Mouse (Mus musculus) hindbrain, postnatal 0 days (tissue): ENCODE data around the gene Olfr67. TPM values are rescaled to one million over a fixed set of nuclear protein-coding genes. Genes with fewer than 3 reads are reported as not detected.
"Not testable (repeated sequence)": the region's sequence is repeated elsewhere in the genome, so short reads cannot be mapped to it uniquely, and the experiment has no call there.

Source experiments
- ATAC-seq: fragments of 200-750 bp; cut with Nextera tagmentation; 2 replicates; pipeline ENCODE4 v1.8.0; 2017; ENCODE audit warnings: mild to moderate bottlenecking, moderate TSS enrichment, moderate library complexity
- DNase-seq: peaks from one replicate; pipeline ENCODE4 v3.0.0-alpha.2; 2015; ENCODE audit warnings: low spot score
- H3K27ac ChIP-seq: fragments of 300-500 bp; sonication (generic); 2 replicates; pipeline ENCODE4 v1.5.1; 2014; ENCODE audit warnings: mild to moderate bottlenecking
- H3K27me3 ChIP-seq: fragments of 300-500 bp; sonication (generic); 2 replicates; pipeline ENCODE4 v1.6.1; 2014; ENCODE audit warnings: low read length, mixed read lengths; ENCODE audit not compliant: insufficient read depth
- H3K36me3 ChIP-seq: fragments of 300-500 bp; sonication (generic); 2 replicates; pipeline ENCODE4 v1.6.1; 2014; ENCODE audit warnings: low read length, mixed read lengths; ENCODE audit not compliant: insufficient read depth
- H3K4me1 ChIP-seq: fragments of 300-500 bp; sonication (generic); 2 replicates; pipeline ENCODE4 v1.6.1; 2014; ENCODE audit warnings: antibody characterized with exemption, low read length, mixed read lengths; ENCODE audit not compliant: insufficient read depth
- H3K4me2 ChIP-seq: fragments of 300-500 bp; sonication (generic); 2 replicates; pipeline ENCODE4 v1.6.1; 2014; ENCODE audit warnings: low read depth, mild to moderate bottlenecking, low read length, moderate library complexity, mixed read lengths
- H3K4me3 ChIP-seq: fragments of 300-500 bp; sonication (generic); 2 replicates; pipeline ENCODE4 v1.5.1; 2014; ENCODE audit warnings: low read length
- H3K9ac ChIP-seq: fragments of 300-500 bp; sonication (generic); replicated peaks from 2 replicates; pipeline ENCODE4 v1.6.1; 2014; ENCODE audit warnings: mild to moderate bottlenecking, low read length, moderate library complexity, mixed read lengths
- H3K9me3 ChIP-seq: fragments of 300-500 bp; sonication (generic); 2 replicates; pipeline ENCODE4 v1.6.1; 2016; ENCODE audit warnings: low read length, mixed read lengths
- CTCF ChIP-seq: IDR thresholded peaks from 2 replicates; pipeline ENCODE4 v1.5.1; 2016; ENCODE audit warnings: antibody characterized with exemption, control low read depth, low read depth
- whole genome bisulfite sequencing: fragments of 180-500 bp; shearing (Covaris S2); extraction: QIAGEN DNeasy Blood & Tissue Kit; methylation state at CpG from one replicate; pipeline ENCODE4 v1.1.7; 2014; 5-methylcytosine and 5-hydroxymethylcytosine counted together
- polyA plus RNA-seq: library from polyadenylated mRNA; unstranded; fragments of >200 nt; fragmentation: Nextera tagmentation; extraction: Ambion mirVana; gene quantifications from 2 replicates; pipeline ENCODE4 v1.2.1, GENCODE M21; 2015
- total RNA-seq: library from RNA; depleted of rRNA; stranded (reverse); fragments of >200 nt; gene quantifications from 2 replicates; pipeline ENCODE4 v1.2.3, GENCODE M21; 2014

Olfr67 gene
- total and polyA plus RNA-seq, 2 experiments from 2014 or later, result not detected

DNA sequence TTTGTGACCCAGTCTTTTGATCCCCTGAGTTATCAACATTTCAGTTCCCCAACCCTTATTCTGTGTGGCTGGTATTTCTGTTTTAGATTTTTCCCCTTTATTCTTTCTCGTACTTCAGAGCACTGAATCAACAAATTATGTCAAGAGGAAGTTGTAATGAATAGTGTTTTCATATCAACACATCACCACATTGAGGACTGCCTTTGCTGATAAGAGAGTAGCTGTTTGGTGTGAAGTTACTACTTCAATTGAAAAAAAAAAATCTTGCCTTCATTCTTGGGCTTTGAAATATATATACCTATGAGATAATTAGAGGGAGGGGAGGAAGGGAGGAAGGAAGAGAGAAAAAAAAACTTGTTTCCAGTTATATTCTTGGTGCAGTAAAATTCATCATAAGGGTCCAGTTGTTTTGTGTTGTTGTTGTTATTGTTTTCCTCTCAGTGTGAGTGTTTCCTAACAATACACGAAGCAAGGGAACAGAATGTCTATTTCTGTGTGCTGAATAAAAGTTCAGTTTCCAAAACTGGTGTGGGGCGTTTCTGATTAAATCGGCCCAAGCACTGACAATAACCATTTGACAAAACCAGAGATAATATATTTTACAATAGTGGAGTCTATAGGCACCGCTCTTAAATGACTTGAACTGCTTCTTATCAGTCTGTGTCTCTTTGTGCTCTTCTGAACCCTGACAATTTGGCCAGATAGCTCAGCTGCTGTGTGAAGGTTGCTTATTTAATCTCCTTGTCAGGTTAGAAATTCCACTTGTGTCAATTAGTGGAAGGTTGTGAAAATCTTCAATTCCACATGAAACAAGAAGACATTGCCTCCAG, 17.6 kb upstream of the Olfr67 start:
- Histone ChIP-seq H3K4me3 (no peak overlapping the region), H3K4me2 (no peak overlapping the region), H3K27ac (no peak overlapping the region), H3K27me3 (no peaks in the 10 kb centered on the region), H3K9ac (no peak overlapping the region), H3K36me3 (no peaks in the 10 kb centered on the region), H3K4me1 (no peaks in the 10 kb centered on the region), H3K9me3 (no peaks in the 10 kb centered on the region)
- ATAC-seq (no peak), DNase-seq (no peak)
- 71% methylated on average over 5 of the region's 5 CpGs for WGBS
- no peak for TF ChIP-seq CTCF

DNA sequence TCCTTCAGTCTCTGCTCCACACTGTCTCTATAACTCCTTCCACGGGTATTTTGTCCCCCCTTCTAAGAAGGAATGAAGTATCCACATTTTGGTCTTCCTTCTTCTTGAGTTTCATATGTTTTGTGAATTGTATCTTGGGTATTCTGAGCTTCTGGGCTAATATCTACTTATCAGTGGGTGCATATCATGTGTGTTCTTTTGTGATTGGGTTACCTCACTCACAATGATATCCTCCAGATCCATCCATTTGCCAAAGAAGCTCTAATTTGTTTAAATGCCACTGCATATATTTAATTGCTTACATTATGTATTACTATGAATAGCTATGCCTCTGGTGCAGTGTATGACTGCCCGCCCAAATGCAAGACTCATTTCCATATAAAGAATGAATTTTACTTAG, 16.5 kb upstream of the Olfr67 start:
- not testable (repeated sequence) for H3K27me3 ChIP-seq, H3K27ac ChIP-seq, H3K9me3 ChIP-seq, ATAC-seq, H3K36me3 ChIP-seq, H3K4me3 ChIP-seq, DNase-seq, H3K4me2 ChIP-seq, H3K9ac ChIP-seq, H3K4me1 ChIP-seq
- WGBS, result 72% methylated on average over 2 of the region's 2 CpGs

DNA sequence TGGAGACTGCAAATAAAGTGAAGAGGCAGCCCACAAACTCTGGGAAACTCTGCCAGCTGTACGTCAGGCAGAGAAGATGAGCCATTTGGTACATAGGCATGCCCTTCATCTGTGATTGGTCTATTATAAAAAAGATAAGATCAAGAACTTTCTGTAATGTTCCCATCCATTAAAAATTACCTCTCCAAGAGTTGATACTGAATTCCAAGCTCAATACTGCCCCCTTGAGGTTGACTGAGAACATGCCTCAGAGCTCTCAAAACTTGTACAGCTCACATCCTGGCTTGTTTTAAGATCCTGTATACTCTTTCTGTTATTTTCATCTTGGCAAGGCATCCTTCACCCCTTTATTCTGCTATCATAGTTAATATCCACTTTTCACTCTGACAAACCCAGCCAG, 15.2 kb upstream of the Olfr67 start:
- WGBS, result 65% methylated on average over 1 of the region's 1 CpGs
- H3K9me3 ChIP-seq, result no peaks in the 10 kb centered on the region
- H3K4me3 ChIP-seq, result no peak overlapping the region
- peak; percentile 66 for TF ChIP-seq CTCF
- peak; percentile 59 for DNase-seq
- H3K4me1 ChIP-seq, result no peaks in the 10 kb centered on the region
- no peak overlapping the region for H3K9ac ChIP-seq
- H3K27ac ChIP-seq, result no peak overlapping the region
- H3K27me3 ChIP-seq, result no peaks in the 10 kb centered on the region
- H3K36me3 ChIP-seq, result no peaks in the 10 kb centered on the region
- ATAC-seq, result no peak
- H3K4me2 ChIP-seq, result no peak overlapping the region

DNA sequence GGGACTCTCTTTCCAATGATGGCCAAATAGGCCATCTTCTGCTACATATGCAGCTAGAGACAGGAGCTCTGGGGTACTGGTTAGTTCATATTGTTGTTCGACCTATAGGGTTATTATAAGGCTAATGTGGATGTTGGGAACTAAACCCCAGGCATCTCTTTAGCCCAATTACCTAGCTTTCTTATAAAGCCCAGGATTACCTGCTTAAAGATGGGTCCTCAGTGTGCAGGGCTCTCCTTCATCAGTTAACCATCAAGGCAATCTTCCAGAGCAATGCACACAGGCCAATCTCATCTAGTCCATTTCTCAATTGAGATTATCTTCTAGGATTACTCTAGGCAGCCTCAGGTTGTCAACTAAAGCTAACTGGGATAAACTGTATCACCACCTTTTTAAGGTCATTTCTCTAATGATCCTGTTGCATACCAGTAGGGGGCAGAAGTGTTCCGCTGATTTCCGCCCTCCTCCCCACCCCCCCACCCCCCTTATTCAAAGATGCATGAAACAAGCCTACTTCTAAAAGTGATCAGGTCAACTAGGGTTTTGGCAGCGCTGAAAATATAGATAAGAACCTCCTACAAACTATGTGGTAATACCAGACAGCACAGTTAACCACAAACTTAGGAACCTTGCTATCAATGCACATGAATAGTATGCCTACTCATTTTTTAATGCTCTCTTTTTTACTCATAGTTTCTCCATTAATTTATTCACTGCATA, 1.2 kb upstream of the Olfr67 start:
- Histone ChIP-seq H3K36me3 (no peaks in the 10 kb centered on the region), H3K27ac (no peak overlapping the region), H3K4me1 (no peaks in the 10 kb centered on the region), H3K4me2 (no peak overlapping the region), H3K9me3 (no peaks in the 10 kb centered on the region), H3K9ac (no peak overlapping the region), H3K4me3 (no peak overlapping the region), H3K27me3 (no peaks in the 10 kb centered on the region)
- 30% methylated on average over 4 of the region's 4 CpGs for WGBS
- DNase-seq, result no peak
- TF ChIP-seq CTCF, result no peak
- ATAC-seq, result no peak

DNA sequence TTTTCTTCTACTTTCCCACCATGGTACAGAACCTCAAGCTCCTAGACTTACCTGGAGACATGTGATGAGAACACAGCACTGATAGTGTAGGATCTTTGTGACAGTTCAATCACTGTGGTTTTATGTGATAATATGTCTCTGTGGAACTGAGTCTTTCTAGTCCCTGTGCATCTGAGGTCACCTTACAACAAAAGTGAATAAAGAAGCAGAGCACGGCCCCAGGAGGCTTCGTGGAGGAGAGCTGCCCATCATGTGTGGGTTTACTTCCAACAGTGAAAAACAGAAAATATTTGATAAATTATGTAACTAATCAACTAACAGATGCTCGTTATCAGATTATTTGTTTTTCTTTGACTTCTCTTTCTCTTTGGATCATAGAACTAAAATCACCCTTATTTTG, 12.0 kb downstream of the Olfr67 start, which contains the start of gene Olfr68:
Gene Olfr68 (minus strand): TSS at position 101 of the 400 bp plus-strand sequence.
- ATAC-seq, result no peak
- Histone ChIP-seq H3K27ac (no peak within 1 kb of the TSS), H3K36me3 (no peaks in the 10 kb centered on the region), H3K4me1 (no peaks in the 10 kb centered on the region), H3K4me3 (no peak within 1 kb of the TSS), H3K9me3 (no peaks in the 10 kb centered on the region), H3K4me2 (no peak within 1 kb of the TSS), H3K9ac (no peak within 1 kb of the TSS), H3K27me3 (no peaks in the 10 kb centered on the region)
- no peak for DNase-seq
- 70% methylated on average over 3 of the region's 3 CpGs for WGBS
- no peak for TF ChIP-seq CTCF

DNA sequence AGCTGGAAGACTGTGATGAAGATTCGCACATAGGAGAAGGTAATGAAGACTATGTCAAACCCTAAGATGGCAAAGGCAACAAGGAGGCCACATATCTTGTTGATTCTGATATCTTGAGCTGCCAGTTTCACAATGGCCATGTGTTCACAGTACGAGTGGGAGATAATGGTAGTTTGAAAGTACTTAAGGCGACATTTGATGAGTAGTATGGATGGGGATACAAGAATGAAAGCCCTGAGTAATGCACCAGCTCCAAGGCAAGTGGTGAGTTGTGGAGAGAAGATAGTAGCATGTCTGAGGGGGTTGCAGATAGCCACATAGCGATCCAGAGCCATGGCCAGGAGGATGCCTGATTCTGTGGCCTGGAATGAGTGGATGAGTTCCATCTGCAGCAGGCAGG, 14.0 kb downstream of the Olfr67 start:
- H3K4me2 ChIP-seq, H3K9ac ChIP-seq, H3K27me3 ChIP-seq, ATAC-seq, H3K27ac ChIP-seq, H3K36me3 ChIP-seq, DNase-seq, H3K4me1 ChIP-seq, H3K4me3 ChIP-seq, H3K9me3 ChIP-seq: not testable (repeated sequence)
- 86% methylated on average over 4 of the region's 4 CpGs for WGBS

DNA sequence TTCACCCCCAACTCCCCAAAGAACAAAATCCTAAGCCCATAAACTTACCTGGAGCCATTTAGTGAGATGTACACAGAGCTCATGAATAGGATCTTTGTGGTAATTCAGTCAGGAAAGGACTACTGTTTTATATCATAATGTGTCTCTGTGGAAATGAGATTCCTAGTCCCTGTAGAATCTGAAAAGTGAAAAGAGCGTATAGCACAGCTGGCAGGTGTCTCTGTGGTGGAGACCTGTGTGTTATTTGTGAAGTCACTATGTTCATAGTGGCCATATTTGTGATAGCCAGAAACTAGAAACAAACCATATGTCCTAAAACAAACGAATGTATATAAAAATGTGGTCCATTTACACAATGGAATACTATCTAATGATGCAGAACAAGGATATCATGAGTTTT, 20.1 kb downstream of the Olfr67 start, which contains the start of gene Olfr69:
Gene Olfr69 (minus strand): TSS at position 101 of the 400 bp plus-strand sequence.
- no peaks in the 10 kb centered on the region for H3K27me3 ChIP-seq
- no peak within 1 kb of the TSS for H3K4me3 ChIP-seq
- no peak for TF ChIP-seq CTCF
- 80% methylated on average over 2 of the region's 2 CpGs for WGBS
- H3K36me3 ChIP-seq, result no peaks in the 10 kb centered on the region
- DNase-seq, result no peak
- H3K9ac ChIP-seq, result no peak within 1 kb of the TSS
- no peak within 1 kb of the TSS for H3K4me2 ChIP-seq
- ATAC-seq, result no peak
- H3K4me1 ChIP-seq, result no peaks in the 10 kb centered on the region
- no peaks in the 10 kb centered on the region for H3K9me3 ChIP-seq
- no peak within 1 kb of the TSS for H3K27ac ChIP-seq

DNA sequence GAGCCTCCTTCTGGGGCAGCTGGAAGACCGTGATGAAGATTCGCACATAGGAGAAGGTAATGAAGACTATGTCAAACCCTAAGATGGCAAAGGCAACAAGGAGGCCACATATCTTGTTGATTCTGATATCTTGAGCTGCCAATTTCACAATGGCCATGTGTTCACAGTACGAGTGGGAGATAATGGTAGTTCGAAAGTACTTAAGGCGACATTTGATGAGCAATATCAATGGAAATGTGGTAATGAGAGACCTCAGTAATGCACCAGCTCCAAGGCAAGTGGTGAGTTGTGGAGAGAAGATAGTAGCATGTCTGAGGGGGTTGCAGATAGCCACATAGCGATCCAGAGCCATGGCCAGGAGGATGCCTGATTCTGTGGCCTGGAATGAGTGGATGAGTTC, 23.9 kb downstream of the Olfr67 start:
- H3K9ac ChIP-seq, H3K9me3 ChIP-seq, H3K4me2 ChIP-seq, ATAC-seq, DNase-seq, H3K4me1 ChIP-seq, H3K4me3 ChIP-seq, H3K27me3 ChIP-seq, H3K27ac ChIP-seq, H3K36me3 ChIP-seq: not testable (repeated sequence)
- WGBS, result 90% methylated on average over 3 of the region's 6 CpGs

DNA sequence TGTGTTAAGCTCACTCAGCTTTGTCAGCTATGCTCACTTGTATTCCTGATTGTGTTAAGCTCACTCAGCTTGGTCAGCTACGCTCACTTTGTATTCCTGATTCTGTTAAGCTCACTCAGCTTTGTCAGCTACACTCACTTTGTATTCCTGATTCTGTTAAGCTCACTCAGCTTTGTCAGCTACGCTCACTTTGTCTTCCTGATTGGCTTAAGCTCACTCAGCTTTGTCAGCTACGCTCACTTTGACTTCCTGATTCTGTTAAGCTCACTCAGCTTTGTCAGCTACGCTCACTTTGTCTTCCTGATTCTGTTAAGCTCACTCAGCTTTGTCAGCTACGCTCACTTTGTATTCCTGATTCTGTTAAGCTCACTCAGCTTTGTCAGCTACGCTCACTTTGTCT, 29.4 kb downstream of the Olfr67 start:
- not testable (repeated sequence) for H3K27ac ChIP-seq, H3K9ac ChIP-seq, H3K4me1 ChIP-seq, H3K4me2 ChIP-seq, H3K9me3 ChIP-seq, DNase-seq, H3K36me3 ChIP-seq, ATAC-seq, H3K27me3 ChIP-seq, H3K4me3 ChIP-seq
- WGBS, result 83% methylated on average over 6 of the region's 6 CpGs
